Mouse (Mus musculus): Measurements from ENCODE around the gene Pml.

DNA sequence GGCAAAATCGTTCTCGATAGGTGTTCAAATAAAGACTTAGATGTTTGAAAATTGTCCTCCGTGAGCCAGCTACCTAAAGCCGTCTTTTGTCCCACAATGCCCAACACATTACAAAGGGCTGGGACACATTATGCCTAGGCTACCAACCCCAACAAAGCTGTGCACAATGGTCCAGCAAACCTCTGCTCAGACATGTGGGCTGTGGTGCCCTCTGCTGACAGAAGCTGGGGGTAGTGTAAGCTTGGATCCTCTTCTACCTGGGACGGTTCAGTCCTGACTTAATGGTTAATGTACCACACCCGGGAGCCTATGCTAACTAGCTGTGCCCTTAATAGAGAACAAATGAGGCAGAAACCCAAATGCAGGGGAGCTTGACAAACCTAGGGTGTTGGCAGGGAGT lies 33.2 kb downstream of the Pml start:
- TF ChIP-seq CTCF (IDR thresholded peaks at IDR 0.05; ENCODE audit: low read depth) (peak; percentile 83), EP300 (IDR thresholded peaks at IDR 0.05; ENCODE audit: low read depth) (no peak)
